Mouse (Mus musculus) ovary, postnatal 10 days (tissue): ENCODE measurements at regions not wholly inside any gene's neighbourhood (a gene's known extent, or its start where the extent isn't known, plus 50 kb on each side); places are given as distances from the start of the nearest gene placed in this dataset.

ENCODE experiments used
- DNase-seq: peaks from one replicate; pipeline ENCODE4 v3.0.0; 2022; ENCODE audit warnings: low spot score

DNA sequence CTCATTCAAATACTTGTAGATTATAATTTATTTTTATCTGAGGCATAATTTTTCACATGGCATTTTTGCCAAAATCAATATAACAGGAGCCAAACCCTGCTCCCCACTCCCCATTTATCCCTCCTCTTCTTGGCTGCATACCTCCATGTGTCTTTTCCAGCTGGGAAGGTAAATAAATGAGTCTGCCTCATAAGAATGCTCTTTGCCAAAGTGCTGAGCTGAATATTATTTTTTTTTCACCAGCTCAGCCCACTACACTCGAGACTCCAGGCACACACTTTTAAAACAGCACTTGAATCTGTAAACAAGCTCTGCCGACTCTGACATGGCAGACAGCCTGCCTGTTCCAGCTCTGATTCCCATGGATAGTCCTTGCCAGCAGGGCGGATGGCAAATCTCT, 346.6 kb upstream of the Mgmt start:
- DNase-seq = no peak

DNA sequence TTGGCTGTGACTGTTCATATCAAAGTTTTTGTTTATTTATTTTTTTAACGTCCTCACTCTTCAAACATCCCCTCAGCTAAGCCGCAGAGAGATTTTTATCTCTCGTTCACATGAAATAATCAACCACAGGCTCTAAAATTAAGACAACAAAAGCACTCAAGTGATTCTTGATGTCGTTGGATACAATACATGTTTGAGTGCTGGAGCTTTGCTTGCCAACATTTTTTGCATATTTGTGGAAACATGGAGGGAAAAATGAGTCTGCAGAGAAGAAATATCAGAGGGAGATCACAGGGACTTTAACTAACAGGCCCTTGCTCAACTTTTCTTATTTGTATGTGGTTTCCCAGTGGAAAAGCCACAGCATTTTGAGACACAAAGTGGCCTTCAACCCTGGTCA, 338.0 kb upstream of the Mgmt start:
- no peak for DNase-seq

DNA sequence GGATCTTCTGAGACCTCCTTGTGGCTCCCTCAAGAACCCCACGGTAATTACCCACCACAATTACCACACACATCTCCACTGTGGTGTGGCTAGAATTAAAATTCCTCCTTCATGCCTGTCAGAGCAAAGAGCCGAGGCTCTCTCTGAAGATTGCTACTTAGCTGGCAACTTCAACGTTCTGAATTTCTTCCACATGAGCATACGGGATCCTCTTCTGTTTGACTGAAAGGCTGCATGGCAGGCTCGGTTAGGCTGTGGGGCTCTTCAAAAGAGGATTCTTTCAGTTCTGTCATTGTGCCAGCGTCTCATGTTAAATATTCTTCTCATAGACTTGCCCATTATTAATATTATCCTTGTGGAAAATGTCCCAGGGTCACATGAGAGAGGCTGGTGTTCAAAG, 334.9 kb upstream of the Mgmt start:
- DNase-seq = no peak

DNA sequence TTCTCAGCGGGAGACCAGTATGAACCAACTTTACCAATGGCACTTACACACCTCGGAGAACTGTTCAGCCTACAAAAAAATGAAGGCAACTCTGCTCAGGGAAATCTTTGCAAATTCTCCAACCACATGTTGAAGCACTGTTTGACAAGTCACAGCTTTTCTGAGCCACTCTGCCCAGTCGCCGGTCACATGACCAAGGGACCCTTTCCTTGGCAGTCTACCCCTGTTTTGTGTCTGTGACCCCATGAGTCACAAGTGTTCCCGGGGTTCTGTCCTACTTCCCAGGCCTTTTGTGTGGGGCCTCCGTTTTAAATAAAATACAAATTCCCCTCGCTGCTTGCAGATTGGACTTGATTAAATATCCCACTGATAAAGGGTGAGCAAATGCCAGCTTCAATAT, 323.5 kb upstream of the Mgmt start:
- no peak for DNase-seq

DNA sequence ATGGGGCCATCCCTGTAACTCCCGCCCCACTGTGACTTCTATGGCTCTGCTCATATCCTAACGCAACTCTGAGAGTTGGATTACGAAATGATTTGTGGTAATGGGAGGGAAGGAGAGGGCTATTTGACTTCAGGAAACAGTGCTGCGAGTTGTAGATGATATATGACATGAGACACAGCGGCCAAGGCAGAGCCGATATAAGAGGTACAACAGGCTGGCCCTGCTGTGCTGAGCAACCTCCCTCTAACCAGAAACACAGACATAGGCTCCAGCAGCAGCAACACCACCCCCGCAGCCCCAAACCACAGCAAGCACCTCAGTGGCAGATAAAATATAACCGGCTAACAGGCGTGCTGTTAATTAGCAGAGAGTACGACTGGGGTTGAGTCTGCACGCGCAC, 312.5 kb upstream of the Mgmt start:
- DNase-seq = no peak

DNA sequence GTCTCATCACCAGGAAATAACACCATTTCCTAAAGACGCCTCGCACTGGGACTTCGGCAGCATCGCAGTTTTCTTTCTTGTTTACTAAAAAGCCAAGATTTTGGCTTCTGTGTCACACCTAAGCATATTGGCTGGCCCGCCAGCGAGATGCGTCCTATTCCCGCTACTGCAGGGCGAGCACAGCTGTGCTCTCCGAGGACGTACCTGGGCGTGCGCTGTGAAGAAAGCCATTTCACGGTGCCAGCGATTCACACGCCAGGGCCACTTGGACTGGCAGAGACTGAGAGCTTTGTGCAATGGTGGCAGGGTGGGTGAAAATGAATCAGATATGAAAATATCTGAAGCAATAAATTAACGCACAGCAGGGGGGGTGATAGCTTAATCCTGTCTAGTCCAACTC, 310.1 kb upstream of the Mgmt start:
- DNase-seq = no peak

DNA sequence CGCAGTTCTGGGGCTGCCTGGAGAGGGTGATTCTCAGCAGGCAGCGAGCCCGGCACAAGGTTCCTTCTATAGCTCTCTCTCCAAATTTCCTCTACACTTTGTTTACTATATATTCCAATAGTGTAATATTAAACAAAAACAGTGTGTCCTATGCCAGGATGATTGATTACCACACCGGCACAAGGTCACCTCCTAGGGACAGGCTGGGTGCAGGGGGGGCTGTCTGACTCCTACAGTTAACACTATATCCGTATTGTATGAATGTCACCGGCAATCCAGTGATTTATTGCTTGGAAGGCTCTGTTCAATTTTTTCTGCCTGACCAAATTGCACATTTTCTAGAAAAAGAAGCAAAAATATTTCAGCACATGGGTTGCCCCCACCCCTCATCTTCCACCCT, 305.9 kb upstream of the Mgmt start:
- DNase-seq = no peak

DNA sequence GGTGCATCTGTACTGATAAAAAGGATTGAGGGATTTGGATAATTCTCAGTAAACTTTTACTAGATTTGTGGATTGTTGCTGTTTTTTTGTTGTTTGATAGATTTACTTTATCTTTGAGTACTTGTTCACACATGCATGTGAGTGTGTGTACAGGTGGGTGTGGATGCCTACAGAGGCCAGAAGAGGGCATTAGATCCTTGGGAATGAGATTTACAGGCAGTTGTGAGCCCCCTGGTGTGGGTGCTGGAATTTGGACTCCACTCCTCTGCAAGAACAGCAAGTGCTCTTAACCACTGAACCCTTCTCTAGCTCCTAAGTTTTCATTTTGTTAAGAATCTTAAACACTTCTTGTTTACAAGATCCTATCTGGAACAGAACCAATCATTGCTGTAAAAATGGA, 303.5 kb upstream of the Mgmt start:
- no peak for DNase-seq

DNA sequence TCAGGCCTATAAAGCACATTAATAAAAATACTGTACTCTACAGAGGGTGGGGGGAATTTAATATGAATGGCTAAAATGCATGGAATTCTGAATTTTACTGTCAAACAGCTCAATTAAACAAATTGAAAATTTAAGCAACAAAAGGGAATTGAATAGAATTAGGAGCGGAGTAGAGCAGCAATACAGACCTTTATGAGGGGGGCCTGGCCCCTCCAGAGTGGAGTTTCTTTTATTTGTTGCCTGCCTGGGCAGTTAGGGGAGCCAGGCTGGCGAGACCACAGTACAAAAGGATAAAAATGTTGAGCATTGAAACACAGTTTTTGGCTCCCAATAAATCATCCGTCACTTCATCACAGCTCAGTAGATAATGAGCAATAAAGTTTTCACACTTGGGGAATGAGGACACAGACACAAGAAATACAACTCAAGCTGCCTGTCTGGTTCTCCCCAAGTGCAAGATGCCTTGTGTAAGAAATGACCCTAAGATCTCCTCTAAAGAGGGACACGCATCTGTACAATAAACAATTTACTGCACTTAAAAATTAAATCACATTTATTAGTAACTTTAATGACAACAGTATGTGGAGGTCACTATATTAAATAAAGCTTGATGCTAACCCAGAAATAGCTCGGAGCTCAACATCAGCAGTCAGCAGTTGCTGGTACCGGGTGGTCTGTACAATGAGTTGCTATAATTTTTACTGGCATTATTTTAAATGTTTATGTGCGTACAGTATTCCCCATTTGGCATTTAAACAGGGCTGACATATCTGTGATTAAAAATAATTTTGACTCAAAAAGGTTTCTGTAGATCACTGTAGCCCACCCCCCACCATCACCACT, 286.9 kb upstream of the Mgmt start:
- DNase-seq = no peak

DNA sequence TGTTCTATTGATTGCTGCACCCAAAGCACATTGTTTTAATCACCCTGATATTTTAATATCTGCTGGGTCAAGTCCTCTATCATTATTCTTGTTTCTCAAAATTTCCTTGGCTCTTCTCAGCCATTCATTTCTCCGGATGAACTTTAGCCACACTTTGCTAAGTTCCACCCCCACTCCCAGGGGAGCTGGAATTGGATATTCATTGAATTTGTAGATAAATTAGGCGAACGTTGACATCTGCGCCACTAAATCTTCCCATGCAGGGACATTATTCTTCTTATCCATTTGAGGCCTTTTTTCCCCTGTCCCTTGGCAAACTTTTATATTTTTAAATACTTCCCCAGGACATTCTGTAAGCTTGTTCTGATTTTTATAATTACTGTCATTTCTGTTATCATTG, 280.9 kb upstream of the Mgmt start:
- DNase-seq = no peak

DNA sequence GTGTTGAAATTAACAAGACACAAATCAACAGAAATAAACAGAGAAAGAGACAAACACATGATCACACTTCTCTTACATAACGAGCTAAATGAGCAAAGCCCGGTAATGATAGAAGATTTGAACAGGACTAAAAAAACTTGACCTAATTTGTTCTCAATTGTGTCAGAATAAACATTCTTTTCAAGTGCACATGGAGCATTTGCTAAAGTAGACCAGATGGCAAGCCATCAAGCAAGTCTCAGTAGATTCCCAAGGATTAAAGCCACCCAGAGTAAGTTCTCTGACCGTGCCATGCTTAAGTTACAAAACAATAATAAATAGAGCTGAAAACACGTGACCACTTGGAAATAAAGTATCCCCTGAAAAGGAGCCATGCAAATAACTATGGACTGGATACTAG, 269.9 kb upstream of the Mgmt start:
- DNase-seq = no peak

DNA sequence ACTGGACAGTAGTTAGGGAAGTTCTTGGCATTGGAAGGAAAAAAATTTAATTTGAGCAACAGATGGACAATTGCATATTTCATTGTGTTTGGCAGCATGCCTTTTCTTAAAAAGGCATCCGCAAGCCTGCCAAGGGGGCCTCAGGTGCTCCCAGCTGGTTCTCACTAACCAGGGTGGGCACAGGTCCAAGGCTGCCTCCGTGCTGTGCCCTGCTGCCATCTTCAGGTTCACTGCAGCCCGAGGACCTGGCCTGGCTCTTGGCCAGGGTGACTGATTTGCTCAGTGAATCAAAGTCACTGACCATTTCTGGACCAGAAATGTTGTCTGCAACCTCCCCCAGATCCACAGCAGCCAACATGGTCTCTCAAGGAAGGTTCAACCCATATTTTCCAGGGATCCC, 263.3 kb upstream of the Mgmt start:
- DNase-seq = no peak

DNA sequence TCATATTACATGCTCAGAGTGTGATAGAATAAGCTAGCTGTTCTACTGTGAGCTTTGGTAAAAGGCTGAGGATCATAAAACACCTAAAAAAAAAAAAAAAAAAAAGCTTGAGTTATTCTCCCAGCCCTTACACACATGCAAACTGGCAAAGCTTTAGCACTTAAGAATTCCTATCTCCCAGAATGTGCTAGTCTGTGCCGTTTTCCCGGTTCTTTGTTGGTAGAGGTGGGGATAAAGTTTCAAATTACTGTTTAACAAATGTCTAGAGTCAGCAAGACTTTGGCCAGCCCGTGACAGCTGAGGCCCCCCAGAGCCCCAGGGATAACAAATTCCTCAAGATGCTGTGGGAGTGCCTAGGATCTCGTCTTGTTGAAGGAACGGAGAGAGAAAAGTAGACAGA, 254.3 kb upstream of the Mgmt start:
- DNase-seq = no peak

DNA sequence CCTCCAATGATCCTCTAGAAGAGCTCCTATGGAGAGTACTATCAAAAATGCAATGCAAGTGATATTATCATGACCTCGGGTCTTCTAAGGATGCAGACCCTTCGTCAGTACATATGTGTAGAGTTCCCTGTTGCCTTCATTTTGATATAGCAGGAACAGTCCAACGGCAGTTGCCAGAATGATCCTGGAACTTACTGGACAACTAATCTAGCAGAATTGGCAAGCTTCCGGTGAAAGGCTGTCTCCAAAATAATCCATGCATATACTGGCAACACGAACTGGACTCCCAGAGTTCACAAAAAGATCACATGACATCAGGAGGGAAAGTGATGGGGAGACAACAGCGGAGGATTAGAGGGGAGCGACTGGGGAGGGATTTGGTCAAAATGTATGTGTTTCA, 253.6 kb upstream of the Mgmt start:
- DNase-seq = no peak

DNA sequence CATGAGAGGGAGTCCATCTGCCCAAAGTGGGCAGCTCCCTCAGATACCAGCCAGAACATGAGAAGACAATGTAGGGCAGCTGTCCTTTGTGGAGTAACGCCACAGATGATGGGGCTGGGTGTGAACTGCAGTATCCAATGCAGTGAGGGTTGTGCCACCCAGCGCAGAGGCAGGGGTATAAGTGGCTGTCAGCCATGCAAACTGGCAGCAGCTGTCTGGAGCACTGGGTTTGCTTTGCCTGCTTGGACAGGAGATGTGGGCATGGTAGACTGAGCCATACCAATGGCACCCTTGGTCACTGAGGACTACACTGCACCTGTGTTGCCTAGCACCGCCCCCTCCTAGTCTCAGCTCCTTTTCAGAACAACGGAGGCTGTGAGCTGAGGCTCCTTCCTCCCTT, 244.6 kb upstream of the Mgmt start:
- no peak for DNase-seq

DNA sequence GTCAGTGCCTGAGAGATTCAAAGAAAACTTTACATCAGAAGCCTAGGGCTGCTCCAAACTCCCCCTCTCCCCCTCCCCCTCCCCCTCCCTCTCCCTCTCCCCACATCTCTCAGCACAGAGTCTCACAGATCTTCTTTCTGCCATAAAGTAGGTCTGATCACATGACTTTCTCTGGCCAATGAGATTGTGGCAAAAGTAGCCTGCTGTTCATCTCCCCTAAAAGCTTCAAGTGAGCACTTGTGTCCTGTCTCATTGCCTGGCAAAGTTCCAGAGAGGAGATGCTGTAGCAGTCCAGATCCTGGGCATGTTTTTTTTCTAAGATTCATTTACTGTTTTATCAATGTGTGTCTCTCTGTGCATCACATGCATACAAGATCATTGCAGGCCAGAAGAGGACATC, 234.5 kb upstream of the Mgmt start:
- DNase-seq = no peak

DNA sequence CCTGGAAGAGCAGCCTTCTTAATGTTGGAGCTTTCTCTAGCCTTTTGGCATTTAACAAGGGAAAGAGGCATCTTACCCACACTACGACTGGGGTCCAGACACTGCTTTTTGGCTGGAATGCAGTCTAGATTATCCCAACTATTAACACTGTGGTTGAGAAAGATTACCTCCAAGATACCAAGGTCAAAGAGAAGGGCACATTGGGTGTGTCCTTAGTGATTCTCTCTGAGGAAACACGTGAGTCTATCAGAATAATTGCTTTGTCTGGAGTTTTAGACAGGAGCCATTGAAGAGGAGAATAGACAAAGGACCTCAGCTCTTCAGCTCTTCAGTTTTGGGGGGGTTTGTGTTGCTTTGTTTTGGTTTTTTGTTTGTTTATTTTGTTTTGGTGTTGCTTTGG, 234.0 kb upstream of the Mgmt start:
- no peak for DNase-seq

DNA sequence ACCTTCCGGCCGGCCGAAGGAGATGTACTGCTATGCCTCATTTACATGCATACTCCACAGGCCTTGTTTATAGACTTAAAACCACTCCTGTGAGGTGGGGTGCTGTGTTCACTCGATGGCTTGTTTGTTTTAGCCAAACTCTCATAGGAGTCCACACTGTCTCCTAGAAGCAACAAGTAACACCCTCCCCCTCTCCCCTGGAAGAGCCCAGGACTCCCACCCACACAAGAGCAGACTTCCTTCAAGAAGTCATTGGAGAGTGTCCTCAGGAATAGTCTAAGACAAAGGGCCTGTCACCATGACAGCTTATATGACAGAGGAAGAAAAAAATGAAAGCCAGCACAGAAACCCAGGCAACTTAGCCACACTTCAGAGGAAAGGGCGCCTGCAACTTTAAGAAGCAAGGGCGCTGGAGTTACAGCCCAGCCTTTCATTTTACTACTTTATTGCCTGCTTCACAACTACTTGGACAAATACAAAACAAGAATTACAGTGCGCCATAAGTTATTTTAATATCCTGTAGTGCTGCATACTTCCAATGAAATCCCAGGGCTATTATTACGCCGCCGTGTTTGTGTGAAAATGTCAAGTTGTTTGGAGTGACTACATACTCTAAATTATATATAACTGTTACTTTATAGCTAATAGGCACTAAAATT, 229.9 kb upstream of the Mgmt start:
- DNase-seq = no peak

DNA sequence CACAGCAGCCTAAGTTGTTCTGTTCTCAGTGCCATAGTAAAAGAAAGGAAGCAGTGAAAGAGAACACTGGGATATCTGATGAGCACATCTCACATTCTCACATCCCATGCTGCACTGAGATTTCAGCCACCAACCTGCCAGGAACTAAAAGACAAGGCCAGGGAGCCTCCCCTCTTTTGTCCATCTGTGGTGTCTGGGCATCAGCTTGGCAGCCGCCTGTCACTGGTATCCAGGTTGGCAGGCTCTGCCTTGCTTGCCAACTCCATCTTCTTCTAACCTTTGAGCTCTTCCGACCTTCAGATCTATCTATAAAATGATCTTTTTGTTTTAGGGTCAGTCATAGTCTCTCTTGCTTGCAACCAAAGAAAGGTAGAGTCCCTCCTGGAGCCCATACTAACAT, 228.5 kb upstream of the Mgmt start:
- DNase-seq = no peak

DNA sequence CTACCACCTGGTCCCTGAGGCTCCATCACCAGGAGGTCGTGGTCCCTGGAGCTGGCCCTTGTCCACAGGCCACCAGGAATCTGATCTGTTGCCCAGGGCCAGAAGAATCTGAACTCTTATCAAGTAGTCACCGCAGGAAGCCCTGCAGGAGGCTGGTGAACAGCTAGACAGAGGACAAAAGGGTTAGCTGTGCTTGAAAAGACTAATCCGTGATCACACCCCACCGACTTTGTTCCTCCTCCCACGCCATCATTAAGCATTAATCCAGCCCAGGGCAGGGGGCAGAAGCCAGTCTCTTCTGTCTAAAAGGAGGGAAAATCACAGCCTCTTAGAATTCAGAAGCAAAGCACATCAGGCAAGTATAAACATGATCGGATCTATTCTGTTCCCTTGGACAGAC, 227.7 kb upstream of the Mgmt start:
- no peak for DNase-seq

DNA sequence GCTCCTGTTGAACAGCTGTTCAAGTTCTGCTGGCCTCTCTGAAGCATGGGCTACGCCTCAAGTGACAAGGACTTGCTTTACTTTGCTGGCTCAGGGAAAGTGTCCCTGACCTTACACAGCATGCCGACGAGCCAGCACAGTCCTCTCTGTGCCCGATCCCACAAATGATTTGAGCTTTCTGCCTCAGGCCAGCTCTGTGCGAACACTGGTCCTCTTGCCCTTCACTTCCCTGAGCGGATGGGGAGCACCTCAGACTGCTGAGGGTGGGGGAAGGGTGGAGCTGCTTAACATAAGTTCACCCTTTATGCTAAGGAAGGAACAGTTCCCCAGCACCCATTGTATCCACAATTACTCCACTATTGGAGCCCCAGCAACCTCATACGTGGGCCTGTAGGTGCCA, 223.7 kb upstream of the Mgmt start:
- DNase-seq = no peak

DNA sequence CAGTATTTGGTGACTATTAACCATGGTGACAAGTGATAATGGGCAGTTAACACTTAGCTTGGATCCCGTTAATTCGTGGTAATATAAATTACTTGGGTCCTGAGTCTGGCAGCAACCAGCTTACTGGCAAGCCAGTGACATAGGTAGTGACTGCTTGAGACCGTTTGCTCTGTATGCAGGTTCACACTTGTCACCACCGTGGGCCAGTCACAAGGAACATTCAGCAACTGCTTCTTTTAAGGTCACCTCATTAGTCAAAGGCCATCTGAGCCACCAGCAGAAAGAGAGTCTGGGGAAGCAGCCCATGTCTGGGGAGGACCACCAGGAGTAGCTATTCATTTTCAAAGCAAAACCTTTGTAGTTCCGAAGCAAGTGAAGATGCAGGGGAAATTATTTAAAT, 220.3 kb upstream of the Mgmt start:
- DNase-seq = no peak

DNA sequence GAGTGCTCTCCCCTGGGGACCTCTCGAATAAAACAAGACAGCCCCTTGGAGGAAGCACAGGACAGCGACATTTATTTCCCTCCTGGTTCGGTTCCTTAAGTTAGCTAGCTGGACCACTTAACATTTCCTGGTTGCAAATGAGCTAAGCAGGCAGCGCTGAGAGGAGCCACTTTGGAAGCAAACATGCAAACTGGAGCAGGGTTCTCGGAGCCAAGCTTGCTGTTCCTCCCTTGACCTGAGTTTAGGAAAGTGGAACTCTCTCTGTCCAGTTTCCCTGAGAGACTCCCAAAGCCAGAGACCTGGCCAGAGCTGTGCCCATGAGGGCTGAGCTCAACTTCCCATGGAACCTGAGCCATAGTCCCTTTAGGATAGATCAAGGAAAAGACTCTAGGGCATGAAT, 219.4 kb upstream of the Mgmt start:
- no peak for DNase-seq

DNA sequence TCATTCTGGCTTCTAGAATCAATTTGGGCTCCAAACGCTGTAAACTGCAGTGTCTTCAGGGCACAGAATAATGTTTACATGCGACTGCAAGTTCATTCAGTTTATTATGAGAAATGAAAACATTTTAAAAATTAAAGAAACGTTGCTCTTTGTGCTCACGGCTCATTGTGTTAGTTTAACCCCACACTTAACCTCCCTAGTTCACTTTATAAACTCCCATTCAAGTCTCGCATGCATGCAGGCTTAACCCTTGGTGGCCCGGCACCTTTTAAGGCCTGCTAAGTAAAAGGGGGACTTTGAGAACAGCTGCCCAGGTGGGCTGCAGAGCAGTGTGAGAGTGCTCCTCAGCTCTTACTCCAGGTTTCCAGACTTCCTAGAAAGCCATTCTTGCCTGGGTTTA, 218.3 kb upstream of the Mgmt start:
- no peak for DNase-seq
